Mouse (Mus musculus) lung, postnatal 0 days (tissue): ENCODE measurements around the gene Ccnt1. TPM values are rescaled to one million over a fixed set of nuclear protein-coding genes. Genes with fewer than 3 reads are reported as not detected.

Experiments used
- ATAC-seq: fragments of 200-750 bp; cut with Nextera tagmentation; 2 replicates; pipeline ENCODE4 v1.8.0; 2017; ENCODE audit warnings: moderate library complexity
- DNase-seq: peaks from one replicate; pipeline ENCODE4 v3.0.0-alpha.2; 2016; ENCODE audit warnings: low spot score
- H3K27ac ChIP-seq: fragments of 300-500 bp; sonication (generic); 2 replicates; pipeline ENCODE4 v1.5.1; 2014; ENCODE audit warnings: antibody characterized with exemption, mild to moderate bottlenecking, low read length, mixed read lengths
- H3K27me3 ChIP-seq: fragments of 300-500 bp; sonication (generic); replicated peaks from 2 replicates; pipeline ENCODE4 v1.6.1; 2014; ENCODE audit warnings: low read length, mixed read lengths; ENCODE audit not compliant: insufficient read depth
- H3K36me3 ChIP-seq: fragments of 300-500 bp; sonication (generic); 2 replicates; pipeline ENCODE4 v1.6.1; 2014; ENCODE audit warnings: low read length, mixed read lengths; ENCODE audit not compliant: insufficient read depth
- H3K4me1 ChIP-seq: fragments of 300-500 bp; sonication (generic); 2 replicates; pipeline ENCODE4 v1.6.1; 2014; ENCODE audit warnings: antibody characterized with exemption, low read depth, low read length, mixed read lengths; ENCODE audit not compliant: insufficient read depth
- H3K4me2 ChIP-seq: fragments of 300-500 bp; sonication (generic); replicated peaks from 2 replicates; pipeline ENCODE4 v1.6.1; 2014; ENCODE audit warnings: low read depth, mild to moderate bottlenecking, low read length, moderate library complexity, mixed read lengths
- H3K4me3 ChIP-seq: fragments of 300-500 bp; sonication (generic); 2 replicates; pipeline ENCODE4 v1.5.1; 2014; ENCODE audit warnings: low read depth, low read length
- H3K9ac ChIP-seq: fragments of 300-500 bp; sonication (generic); replicated peaks from 2 replicates; pipeline ENCODE4 v1.6.1; 2014; ENCODE audit warnings: low read depth, mild to moderate bottlenecking
- H3K9me3 ChIP-seq: fragments of 300-500 bp; sonication (generic); 2 replicates; pipeline ENCODE4 v1.6.1; 2016; ENCODE audit warnings: low read length, mixed read lengths
- CTCF ChIP-seq: IDR thresholded peaks from 2 replicates; pipeline ENCODE4 v1.5.1; 2016; ENCODE audit warnings: antibody characterized with exemption, mild to moderate bottlenecking
- EP300 ChIP-seq: IDR thresholded peaks from 2 replicates; pipeline ENCODE4 v1.6.1; 2016; ENCODE audit warnings: antibody characterized with exemption, mild to moderate bottlenecking, control low read depth
- WGBS: fragments of 180-500 bp; shearing (Covaris S2); extraction: QIAGEN DNeasy Blood & Tissue Kit; methylation state at CpG from one replicate; pipeline ENCODE4 v1.1.7; 2014; 5-methylcytosine and 5-hydroxymethylcytosine counted together
- polyA plus RNA-seq: library from polyadenylated mRNA; unstranded; fragments of >200 nt; fragmentation: Nextera tagmentation; extraction: Ambion mirVana; gene quantifications from 2 replicates; pipeline ENCODE4 v1.2.1, GENCODE M21; 2015

Ccnt1 gene
- polyA plus RNA-seq, 1 experiment from 2014 or later: 31.0 TPM

DNA sequence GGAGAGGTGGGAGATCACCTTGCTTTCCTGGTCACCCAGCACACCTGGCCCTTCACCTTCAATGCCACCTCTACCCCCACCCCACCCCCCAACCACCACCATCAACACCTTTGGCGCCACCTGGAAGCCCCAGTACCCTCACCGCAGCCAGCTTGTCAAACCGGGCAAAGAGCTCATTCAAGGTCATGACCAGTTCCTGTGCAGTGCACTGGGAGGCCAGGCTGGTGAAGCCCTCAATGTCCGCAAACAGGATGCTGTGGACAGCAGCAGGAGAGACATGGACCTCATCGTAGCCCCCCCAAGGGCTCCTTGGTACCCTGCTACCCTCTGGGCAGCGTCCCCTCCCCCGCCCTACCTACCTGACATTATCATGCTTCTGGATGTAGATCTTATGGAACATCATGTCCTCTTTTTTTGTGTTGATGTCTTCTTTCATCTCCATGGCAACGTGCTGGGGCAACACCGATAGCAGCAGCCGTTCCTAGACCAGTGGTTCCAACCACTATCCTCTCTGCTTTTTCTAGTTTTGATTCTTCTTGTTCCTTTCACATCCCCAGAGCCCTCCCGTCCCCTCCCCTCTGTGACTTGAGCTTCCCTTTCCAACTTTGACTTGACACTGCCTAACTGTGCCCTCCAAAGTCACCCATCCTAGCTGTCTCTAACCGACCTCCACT lies 29.4 kb upstream of the Ccnt1 start:
- H3K4me1 ChIP-seq: peaks cover 14% of the 10 kb centered on the region; the same call in 1 of the 2 replicates

DNA sequence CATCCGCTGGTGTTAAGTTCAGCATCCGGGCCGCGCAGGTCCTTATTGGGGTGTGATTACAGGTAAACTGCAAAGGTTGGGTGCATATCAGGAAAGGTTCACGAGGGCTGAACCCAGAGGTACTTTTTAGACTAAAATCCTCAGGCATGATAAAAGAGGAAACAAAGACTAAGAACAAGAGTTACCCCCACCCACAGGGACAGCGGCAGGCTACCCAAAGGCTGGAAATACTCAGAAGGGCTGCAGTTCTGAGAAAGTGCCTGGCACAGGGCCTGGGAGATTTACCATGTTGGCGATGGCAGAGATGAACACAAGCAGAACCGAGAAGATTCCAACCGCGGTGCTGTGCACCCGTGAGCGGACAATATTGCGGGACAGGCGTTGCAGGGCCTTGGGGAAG lies 25.9 kb upstream of the Ccnt1 start:
- peaks cover 53% of the 10 kb centered on the region for H3K36me3 ChIP-seq
- DNase-seq: no peak
- H3K9me3 ChIP-seq: no peaks in the 10 kb centered on the region
- H3K9ac ChIP-seq: no peak overlapping the region
- no peak overlapping the region for H3K4me3 ChIP-seq
- no peak for TF ChIP-seq CTCF
- no peak for TF ChIP-seq EP300
- no peaks in the 10 kb centered on the region for H3K27me3 ChIP-seq
- WGBS: 92% methylated on average over 14 of the region's 14 CpGs
- no peak for ATAC-seq
- H3K27ac ChIP-seq: no peak overlapping the region
- no peaks in the 10 kb centered on the region for H3K4me1 ChIP-seq
- no peak overlapping the region for H3K4me2 ChIP-seq

More for the DNA sequence above, 29.4 kb upstream of the Ccnt1 start:
- Histone ChIP-seq H3K36me3 (peaks cover 35% of the 10 kb centered on the region), H3K27me3 (no peaks in the 10 kb centered on the region), H3K9me3 (no peaks in the 10 kb centered on the region), H3K27ac (no peak overlapping the region), H3K4me2 (no peak overlapping the region), H3K9ac (no peak overlapping the region), H3K4me3 (no peak overlapping the region)
- no peak for TF ChIP-seq EP300
- TF ChIP-seq CTCF: no peak
- DNase-seq (no peak), ATAC-seq (no peak)
- 89% methylated on average over 12 of the region's 12 CpGs for WGBS

DNA sequence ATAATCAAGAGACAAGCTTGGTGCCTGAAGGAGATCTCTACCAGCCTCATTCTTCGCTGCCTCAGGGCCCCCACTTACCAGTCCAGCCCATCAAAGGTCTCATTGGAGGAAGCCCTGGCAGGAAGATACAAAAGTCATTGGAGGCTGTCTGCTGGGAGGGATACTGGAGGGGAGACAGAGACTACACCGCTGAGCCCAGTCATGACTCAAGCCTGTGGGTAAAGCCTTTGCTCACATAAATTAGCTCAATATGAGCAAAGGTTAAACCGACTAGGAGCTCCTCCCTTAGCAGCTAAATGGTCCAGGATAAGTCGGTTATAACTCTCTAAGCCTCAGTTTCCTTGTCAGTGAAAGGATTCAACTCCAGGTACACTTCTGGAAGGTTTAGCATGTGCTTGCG lies 24.3 kb upstream of the Ccnt1 start:
- H3K27ac ChIP-seq: no peak overlapping the region
- WGBS: 87% methylated on average over 5 of the region's 5 CpGs
- H3K9ac ChIP-seq: no peak overlapping the region
- H3K9me3 ChIP-seq: no peaks in the 10 kb centered on the region
- H3K4me1 ChIP-seq: no peaks in the 10 kb centered on the region
- ATAC-seq: no peak
- H3K36me3 ChIP-seq: peaks cover 48% of the 10 kb centered on the region
- H3K27me3 ChIP-seq: no peaks in the 10 kb centered on the region
- no peak for TF ChIP-seq EP300
- no peak for TF ChIP-seq CTCF
- H3K4me2 ChIP-seq: no peak overlapping the region
- DNase-seq: no peak
- H3K4me3 ChIP-seq: no peak overlapping the region

DNA sequence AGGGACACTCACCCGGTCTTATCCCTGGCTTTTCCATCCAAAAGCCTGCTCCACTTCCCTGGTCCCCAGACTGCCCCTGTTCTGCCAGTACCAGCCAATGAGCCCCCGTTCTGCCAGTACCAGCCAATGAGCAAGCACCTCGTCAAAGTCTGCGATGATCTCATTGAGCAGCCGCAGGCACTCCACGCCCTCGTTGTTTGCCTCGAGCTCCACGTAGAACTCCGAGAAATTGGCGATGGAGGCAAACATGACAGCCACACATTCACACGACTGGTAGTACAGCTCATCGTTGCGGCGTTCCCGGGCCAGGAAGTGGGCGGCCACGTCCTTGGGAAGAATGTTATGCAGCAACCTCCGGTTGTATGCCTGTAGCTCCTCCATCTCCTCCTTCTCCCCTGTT lies 23.5 kb upstream of the Ccnt1 start:
- H3K27ac ChIP-seq: no peak overlapping the region
- H3K4me2 ChIP-seq: no peak overlapping the region
- ATAC-seq (no peak), DNase-seq (no peak)
- 63% methylated on average over 19 of the region's 19 CpGs for WGBS
- no peaks in the 10 kb centered on the region for H3K4me1 ChIP-seq
- no peak overlapping the region for H3K4me3 ChIP-seq
- peaks cover 48% of the 10 kb centered on the region for H3K36me3 ChIP-seq
- no peak overlapping the region for H3K9ac ChIP-seq
- H3K27me3 ChIP-seq: no peaks in the 10 kb centered on the region
- no peaks in the 10 kb centered on the region for H3K9me3 ChIP-seq
- TF ChIP-seq CTCF: no peak
- no peak for TF ChIP-seq EP300

DNA sequence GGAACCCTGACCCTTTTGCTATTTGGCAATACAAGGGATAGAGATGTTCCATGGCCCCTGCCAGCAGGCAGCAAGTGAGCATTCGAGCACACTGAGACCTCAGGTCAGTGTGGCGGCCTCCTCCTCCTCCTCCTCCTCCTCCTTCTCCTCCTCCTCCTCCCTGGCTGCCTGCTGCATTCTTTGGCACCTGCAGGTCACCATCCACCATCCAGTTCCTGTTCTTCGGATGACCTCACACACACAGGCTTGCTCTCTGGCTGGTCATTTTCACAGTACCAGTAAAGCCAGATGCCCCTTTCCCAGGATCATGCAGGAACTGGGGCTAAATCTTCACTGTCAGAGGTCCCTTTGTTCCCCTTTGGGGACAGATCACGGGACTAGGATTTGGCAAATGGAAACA lies 20.7 kb upstream of the Ccnt1 start:
- DNase-seq: no peak
- no peak for TF ChIP-seq CTCF
- no peak for TF ChIP-seq EP300
- peaks cover 28% of the 10 kb centered on the region; the same call in 1 of the 2 replicates for H3K36me3 ChIP-seq
- no peaks in the 10 kb centered on the region for H3K4me1 ChIP-seq
- no peak overlapping the region for H3K4me3 ChIP-seq
- WGBS: 67% methylated on average over 3 of the region's 4 CpGs
- no peak for ATAC-seq
- H3K9ac ChIP-seq: no peak overlapping the region
- no peaks in the 10 kb centered on the region for H3K27me3 ChIP-seq
- H3K4me2 ChIP-seq: no peak overlapping the region
- H3K9me3 ChIP-seq: no peaks in the 10 kb centered on the region
- no peak overlapping the region for H3K27ac ChIP-seq

DNA sequence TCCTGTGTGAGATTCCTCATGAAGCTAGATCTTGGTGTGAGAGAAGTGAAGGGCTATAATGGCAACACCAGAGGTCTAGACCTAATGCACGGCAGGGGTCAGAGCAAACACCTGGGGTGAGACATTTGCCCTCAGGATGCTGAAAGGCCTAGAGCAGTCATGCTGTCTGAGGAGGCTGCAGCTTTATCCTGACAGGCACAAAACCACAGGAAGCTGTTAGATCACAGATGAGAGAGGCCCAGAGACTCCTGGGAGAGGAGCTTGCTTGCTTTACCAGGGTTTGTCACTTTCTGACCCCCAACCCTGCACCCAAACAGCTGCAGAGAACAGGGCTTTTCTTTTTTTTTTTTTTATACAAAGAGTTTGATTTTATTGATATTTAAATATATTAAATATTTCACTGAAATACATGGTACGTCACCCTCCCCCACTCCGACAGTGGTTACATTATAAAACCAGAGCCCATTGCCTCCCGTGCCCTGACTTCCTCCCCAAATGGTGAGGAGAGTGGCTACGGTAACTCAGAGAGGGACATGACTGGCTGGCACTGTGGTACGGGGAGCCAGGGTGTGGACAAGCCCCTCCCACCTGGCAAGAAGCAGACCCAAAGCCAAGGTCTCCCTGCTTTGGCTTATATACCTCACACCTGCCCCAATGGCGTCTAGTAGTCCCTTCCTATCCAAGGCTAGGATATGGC lies 19.1 kb upstream of the Ccnt1 start:
- Histone ChIP-seq H3K27ac (no peak overlapping the region), H3K36me3 (peaks cover 22% of the 10 kb centered on the region; the same call in 1 of the 2 replicates), H3K9me3 (no peaks in the 10 kb centered on the region), H3K9ac (no peak overlapping the region), H3K4me1 (no peaks in the 10 kb centered on the region), H3K4me2 (no peak overlapping the region), H3K27me3 (no peaks in the 10 kb centered on the region), H3K4me3 (no peak overlapping the region)
- 62% methylated on average over 7 of the region's 7 CpGs for WGBS
- DNase-seq: no peak
- no peak for ATAC-seq
- TF ChIP-seq EP300 (no peak), CTCF (no peak)
